Mouse (Mus musculus): ENCODE results near the gene Plod3.

Plod3 gene

GRCm38 (mm10) chr5:136987138-136987933, 517 bp downstream of the Plod3 start:
- TF ChIP-seq GATA4 (IDR thresholded peaks at IDR 0.05; ENCODE audit: insufficient replicate concordance, low read length), result no peak; the same call in 1 of the 2 replicates

- no peak for TF ChIP-seq GATA4 (IDR thresholded peaks at IDR 0.05; ENCODE audit: insufficient replicate concordance, low read length)
These were observed 1.1 kb downstream of the Plod3 start, which contains the start of gene Znhit1 for GRCm38 (mm10) chr5:136987934-136988271. TSS of gene Znhit1 (minus strand) at chr5:136988021.

GRCm38 (mm10) chr5:136988420-136988819, 1.6 kb downstream of the Plod3 start:
- TF ChIP-seq GATA4 (IDR thresholded peaks at IDR 0.05; ENCODE audit: insufficient replicate concordance, low read length), result no peak

- TF ChIP-seq GATA4 (IDR thresholded peaks at IDR 0.05; ENCODE audit: insufficient replicate concordance, low read length), result no peak
These were observed 3.0 kb downstream of the Plod3 start for GRCm38 (mm10) chr5:136989801-136990200.

- no peak for TF ChIP-seq GATA4 (IDR thresholded peaks at IDR 0.05; ENCODE audit: insufficient replicate concordance, low read length)
These were observed 12.6 kb downstream of the Plod3 start for GRCm38 (mm10) chr5:136999449-136999848.

- TF ChIP-seq GATA4 (IDR thresholded peaks at IDR 0.05; ENCODE audit: insufficient replicate concordance, low read length), result no peak
These were observed 13.8 kb downstream of the Plod3 start for GRCm38 (mm10) chr5:137000612-137001011.

GRCm38 (mm10) chr5:137007276-137007675, 20.5 kb downstream of the Plod3 start:
- TF ChIP-seq GATA4 (IDR thresholded peaks at IDR 0.05; ENCODE audit: insufficient replicate concordance, low read length), result no peak

GRCm38 (mm10) chr5:137009988-137010387, 23.2 kb downstream of the Plod3 start:
- no peak for TF ChIP-seq GATA4 (IDR thresholded peaks at IDR 0.05; ENCODE audit: insufficient replicate concordance, low read length)

GRCm38 (mm10) chr5:137012401-137012950, 25.7 kb downstream of the Plod3 start:
- TF ChIP-seq GATA4 (IDR thresholded peaks at IDR 0.05; ENCODE audit: insufficient replicate concordance, low read length), result no peak

GRCm38 (mm10) chr5:137015913-137016312, 29.1 kb downstream of the Plod3 start:
- TF ChIP-seq GATA4 (IDR thresholded peaks at IDR 0.05; ENCODE audit: insufficient replicate concordance, low read length), result no peak

- no peak for TF ChIP-seq GATA4 (IDR thresholded peaks at IDR 0.05; ENCODE audit: insufficient replicate concordance, low read length)
These were observed 37.5 kb downstream of the Plod3 start for GRCm38 (mm10) chr5:137024318-137024717.

GRCm38 (mm10) chr5:137025132-137025531, 38.3 kb downstream of the Plod3 start:
- no peak for TF ChIP-seq GATA4 (IDR thresholded peaks at IDR 0.05; ENCODE audit: insufficient replicate concordance, low read length)

- no peak for TF ChIP-seq GATA4 (IDR thresholded peaks at IDR 0.05; ENCODE audit: insufficient replicate concordance, low read length)
These were observed 39.3 kb downstream of the Plod3 start, which contains the start of gene Vgf for GRCm38 (mm10) chr5:137026092-137026491. TSS of gene Vgf (plus strand) at chr5:137026392.

GRCm38 (mm10) chr5:137028561-137029272, 41.9 kb downstream of the Plod3 start:
- TF ChIP-seq GATA4 (IDR thresholded peaks at IDR 0.05; ENCODE audit: insufficient replicate concordance, low read length), result no peak

GRCm38 (mm10) chr5:137029273-137029585, 42.4 kb downstream of the Plod3 start:
- no peak for TF ChIP-seq GATA4 (IDR thresholded peaks at IDR 0.05; ENCODE audit: insufficient replicate concordance, low read length)

All from liver, adult (tissue).